Mouse (Mus musculus) forebrain, embryonic 15.5 days (tissue): Measurements from ENCODE around the gene Nrf1. TPM values are rescaled to one million over a fixed set of nuclear protein-coding genes. Genes with fewer than 3 reads are reported as not detected.

ENCODE experiments used
- ATAC-seq: fragments of 200-750 bp; cut with Nextera tagmentation; replicated peaks from 2 replicates; pipeline ENCODE4 v1.8.0; 2017; ENCODE audit warnings: mild to moderate bottlenecking, moderate TSS enrichment, moderate library complexity
- H3K27ac ChIP-seq: fragments of 300-500 bp; sonication (generic); replicated peaks from 2 replicates; pipeline ENCODE4 v1.5.1; 2015; ENCODE audit warnings: mild to moderate bottlenecking, inconsistent platforms
- H3K27me3 ChIP-seq: fragments of 300-500 bp; sonication (generic); 2 replicates; pipeline ENCODE4 v1.6.1; 2015; ENCODE audit warnings: inconsistent platforms
- H3K36me3 ChIP-seq: fragments of 300-500 bp; sonication (generic); 2 replicates; pipeline ENCODE4 v1.6.1; 2015; ENCODE audit warnings: mild to moderate bottlenecking, inconsistent platforms
- H3K4me1 ChIP-seq: fragments of 300-500 bp; sonication (generic); 2 replicates; pipeline ENCODE4 v1.6.1; 2015; ENCODE audit warnings: inconsistent platforms
- H3K4me2 ChIP-seq: fragments of 300-500 bp; sonication (generic); replicated peaks from 2 replicates; pipeline ENCODE4 v1.6.1; 2015; ENCODE audit warnings: mild to moderate bottlenecking, inconsistent platforms
- H3K4me3 ChIP-seq: fragments of 300-500 bp; sonication (generic); 2 replicates; pipeline ENCODE4 v1.5.1; 2015; ENCODE audit warnings: mild to moderate bottlenecking, inconsistent platforms
- H3K9ac ChIP-seq: fragments of 300-500 bp; sonication (generic); replicated peaks from 2 replicates; pipeline ENCODE4 v1.6.1; 2015; ENCODE audit warnings: mild to moderate bottlenecking, inconsistent platforms
- H3K9me3 ChIP-seq: fragments of 300-500 bp; sonication (generic); 2 replicates; pipeline ENCODE4 v1.6.1; 2016; ENCODE audit warnings: inconsistent platforms
- WGBS: fragments of 180-500 bp; shearing (Covaris S2); methylation state at CpG from one replicate; pipeline ENCODE4 v1.1.7; 2015; ENCODE audit warnings: mixed read lengths; 5-methylcytosine and 5-hydroxymethylcytosine counted together
- polyA plus RNA-seq: library from polyadenylated mRNA; unstranded; fragments of >200 nt; fragmentation: Nextera tagmentation; extraction: Ambion mirVana; gene quantifications from 2 replicates; pipeline ENCODE4 v1.2.1, GENCODE M21; 2015

Gene Nrf1
- polyA plus RNA-seq, 1 experiment from 2014 or later = 59.6 TPM

- H3K4me1 ChIP-seq = no peaks in the 10 kb centered on the region
- no peak overlapping the region for H3K27ac ChIP-seq
- peaks cover 27% of the 10 kb centered on the region for H3K36me3 ChIP-seq
- H3K9ac ChIP-seq = no peak overlapping the region
- WGBS = 84% methylated on average over 1 of the region's 1 CpGs
- no peak overlapping the region for H3K4me2 ChIP-seq
- H3K9me3 ChIP-seq = no peaks in the 10 kb centered on the region
- H3K27me3 ChIP-seq = no peaks in the 10 kb centered on the region
- no peak for ATAC-seq
- H3K4me3 ChIP-seq = no peak overlapping the region
These were observed 75.6 kb downstream of the Nrf1 start for GRCm38 (mm10) chr6:30123391-30123790.

- no peak overlapping the region for H3K27ac ChIP-seq
- WGBS = 91% methylated on average over 7 of the region's 7 CpGs
- no peak overlapping the region for H3K4me3 ChIP-seq
- no peak for ATAC-seq
- no peaks in the 10 kb centered on the region for H3K9me3 ChIP-seq
- no peak overlapping the region for H3K4me2 ChIP-seq
- H3K9ac ChIP-seq = no peak overlapping the region
- no peaks in the 10 kb centered on the region for H3K4me1 ChIP-seq
- no peaks in the 10 kb centered on the region for H3K27me3 ChIP-seq
- peaks cover 20% of the 10 kb centered on the region for H3K36me3 ChIP-seq
These were observed 78.3 kb downstream of the Nrf1 start for GRCm38 (mm10) chr6:30126060-30126459.

GRCm38 (mm10) chr6:30126766-30127165, 79.0 kb downstream of the Nrf1 start:
- Histone ChIP-seq H3K4me2 (no peak overlapping the region), H3K9me3 (no peaks in the 10 kb centered on the region), H3K27ac (no peak overlapping the region), H3K4me1 (no peaks in the 10 kb centered on the region), H3K4me3 (no peak overlapping the region), H3K9ac (no peak overlapping the region), H3K36me3 (peaks cover 20% of the 10 kb centered on the region), H3K27me3 (no peaks in the 10 kb centered on the region)
- ATAC-seq = no peak
- WGBS = 90% methylated on average over 9 of the region's 9 CpGs

GRCm38 (mm10) chr6:30132399-30132798, 84.6 kb downstream of the Nrf1 start:
- Histone ChIP-seq H3K9ac (no peak overlapping the region), H3K4me1 (peaks cover 11% of the 10 kb centered on the region; the same call in 1 of the 2 replicates), H3K4me3 (no peak overlapping the region), H3K27me3 (no peaks in the 10 kb centered on the region), H3K4me2 (no peak overlapping the region), H3K36me3 (peaks cover 10% of the 10 kb centered on the region; the same call in 1 of the 2 replicates), H3K27ac (no peak overlapping the region), H3K9me3 (no peaks in the 10 kb centered on the region)
- no peak for ATAC-seq
- 96% methylated on average over 3 of the region's 3 CpGs for WGBS

- 61% methylated on average over 3 of the region's 3 CpGs for WGBS
- Histone ChIP-seq H3K27me3 (no peaks in the 10 kb centered on the region), H3K9ac (no peak overlapping the region), H3K4me1 (peaks cover 11% of the 10 kb centered on the region; the same call in 1 of the 2 replicates), H3K4me2 (no peak overlapping the region), H3K27ac (no peak overlapping the region), H3K36me3 (peaks cover 7% of the 10 kb centered on the region; the same call in 1 of the 2 replicates), H3K9me3 (no peaks in the 10 kb centered on the region), H3K4me3 (no peak overlapping the region)
- no peak for ATAC-seq
These were observed 87.8 kb downstream of the Nrf1 start for GRCm38 (mm10) chr6:30135590-30135989.

GRCm38 (mm10) chr6:30137227-30137626, 89.4 kb downstream of the Nrf1 start:
- no peaks in the 10 kb centered on the region for H3K9me3 ChIP-seq
- 42% methylated on average over 2 of the region's 2 CpGs for WGBS
- H3K27me3 ChIP-seq = no peaks in the 10 kb centered on the region
- H3K4me2 ChIP-seq = no peak overlapping the region
- H3K4me1 ChIP-seq = peaks cover 11% of the 10 kb centered on the region; the same call in 1 of the 2 replicates
- no peak for ATAC-seq
- H3K27ac ChIP-seq = 0 out of 2 replicates have a peak overlapping the region, but pooled peaks have one; percentile 20
- H3K4me3 ChIP-seq = no peak overlapping the region
- no peak overlapping the region for H3K9ac ChIP-seq
- peaks cover 21% of the 10 kb centered on the region for H3K36me3 ChIP-seq

GRCm38 (mm10) chr6:30139329-30140045, 91.7 kb downstream of the Nrf1 start:
- 93% methylated on average over 7 of the region's 7 CpGs for WGBS
- Histone ChIP-seq H3K4me2 (no peak overlapping the region), H3K9ac (no peak overlapping the region), H3K27me3 (no peaks in the 10 kb centered on the region), H3K36me3 (peaks cover 29% of the 10 kb centered on the region), H3K4me1 (peaks cover 11% of the 10 kb centered on the region; the same call in 1 of the 2 replicates), H3K27ac (no peak overlapping the region), H3K9me3 (no peaks in the 10 kb centered on the region), H3K4me3 (no peak overlapping the region)
- no peak for ATAC-seq

GRCm38 (mm10) chr6:30143263-30143662, 95.5 kb downstream of the Nrf1 start:
- Histone ChIP-seq H3K4me2 (no peak overlapping the region), H3K27ac (no peak overlapping the region), H3K9ac (no peak overlapping the region), H3K4me3 (no peak overlapping the region), H3K9me3 (no peaks in the 10 kb centered on the region), H3K27me3 (no peaks in the 10 kb centered on the region), H3K36me3 (peaks cover 32% of the 10 kb centered on the region), H3K4me1 (no peaks in the 10 kb centered on the region)
- ATAC-seq = no peak
- 95% methylated on average over 4 of the region's 4 CpGs for WGBS

GRCm38 (mm10) chr6:30147058-30147457, 99.3 kb downstream of the Nrf1 start:
- WGBS = 48% methylated on average over 7 of the region's 7 CpGs
- no peak overlapping the region for H3K9ac ChIP-seq
- peaks cover 21% of the 10 kb centered on the region for H3K36me3 ChIP-seq
- H3K4me3 ChIP-seq = no peak overlapping the region
- H3K27ac ChIP-seq = no peak overlapping the region
- no peak overlapping the region for H3K4me2 ChIP-seq
- no peak for ATAC-seq
- no peaks in the 10 kb centered on the region for H3K4me1 ChIP-seq
- no peaks in the 10 kb centered on the region for H3K9me3 ChIP-seq
- no peaks in the 10 kb centered on the region for H3K27me3 ChIP-seq

- Histone ChIP-seq H3K4me3 (no peak overlapping the region), H3K4me2 (no peak overlapping the region), H3K9ac (no peak overlapping the region), H3K36me3 (peaks cover 19% of the 10 kb centered on the region), H3K27me3 (no peaks in the 10 kb centered on the region), H3K4me1 (peaks cover 3% of the 10 kb centered on the region), H3K27ac (no peak overlapping the region), H3K9me3 (no peaks in the 10 kb centered on the region)
- 87% methylated on average over 6 of the region's 6 CpGs for WGBS
- no peak for ATAC-seq
These were observed 100.0 kb downstream of the Nrf1 start for GRCm38 (mm10) chr6:30147753-30148152.

GRCm38 (mm10) chr6:30150471-30150870, 102.7 kb downstream of the Nrf1 start:
- peaks cover 9% of the 10 kb centered on the region for H3K4me1 ChIP-seq
- H3K4me2 ChIP-seq = no peak overlapping the region
- H3K27me3 ChIP-seq = no peaks in the 10 kb centered on the region
- H3K4me3 ChIP-seq = no peak overlapping the region
- H3K36me3 ChIP-seq = peaks cover 11% of the 10 kb centered on the region
- no peak overlapping the region for H3K27ac ChIP-seq
- H3K9ac ChIP-seq = no peak overlapping the region
- 92% methylated on average over 8 of the region's 8 CpGs for WGBS
- no peaks in the 10 kb centered on the region for H3K9me3 ChIP-seq
- ATAC-seq = no peak

- H3K9ac ChIP-seq = no peak overlapping the region
- H3K9me3 ChIP-seq = no peaks in the 10 kb centered on the region
- no peak overlapping the region for H3K4me2 ChIP-seq
- 90% methylated on average over 12 of the region's 12 CpGs for WGBS
- no peaks in the 10 kb centered on the region for H3K27me3 ChIP-seq
- H3K27ac ChIP-seq = no peak overlapping the region
- H3K4me1 ChIP-seq = peaks cover 9% of the 10 kb centered on the region
- peaks cover 11% of the 10 kb centered on the region for H3K36me3 ChIP-seq
- no peak for ATAC-seq
- H3K4me3 ChIP-seq = no peak overlapping the region
These were observed 104.4 kb downstream of the Nrf1 start for GRCm38 (mm10) chr6:30152163-30152562.

- no peak overlapping the region for H3K4me3 ChIP-seq
- no peaks in the 10 kb centered on the region for H3K9me3 ChIP-seq
- H3K27me3 ChIP-seq = no peaks in the 10 kb centered on the region
- 34% methylated on average over 10 of the region's 10 CpGs for WGBS
- peaks cover 11% of the 10 kb centered on the region for H3K36me3 ChIP-seq
- ATAC-seq = peak; percentile 41; the same call in 1 of the 2 replicates
- no peak overlapping the region for H3K4me2 ChIP-seq
- no peak overlapping the region for H3K27ac ChIP-seq
- H3K4me1 ChIP-seq = peaks cover 9% of the 10 kb centered on the region
- H3K9ac ChIP-seq = no peak overlapping the region
These were observed 104.9 kb downstream of the Nrf1 start for GRCm38 (mm10) chr6:30152649-30153048.
